Mouse (Mus musculus): ENCODE data around the gene Hist1h2ae.
"Not testable (repeated sequence)": the region's sequence is repeated elsewhere in the genome, so short reads cannot be mapped to it uniquely, and the experiment has no call there.

Gene Hist1h2ae

DNA sequence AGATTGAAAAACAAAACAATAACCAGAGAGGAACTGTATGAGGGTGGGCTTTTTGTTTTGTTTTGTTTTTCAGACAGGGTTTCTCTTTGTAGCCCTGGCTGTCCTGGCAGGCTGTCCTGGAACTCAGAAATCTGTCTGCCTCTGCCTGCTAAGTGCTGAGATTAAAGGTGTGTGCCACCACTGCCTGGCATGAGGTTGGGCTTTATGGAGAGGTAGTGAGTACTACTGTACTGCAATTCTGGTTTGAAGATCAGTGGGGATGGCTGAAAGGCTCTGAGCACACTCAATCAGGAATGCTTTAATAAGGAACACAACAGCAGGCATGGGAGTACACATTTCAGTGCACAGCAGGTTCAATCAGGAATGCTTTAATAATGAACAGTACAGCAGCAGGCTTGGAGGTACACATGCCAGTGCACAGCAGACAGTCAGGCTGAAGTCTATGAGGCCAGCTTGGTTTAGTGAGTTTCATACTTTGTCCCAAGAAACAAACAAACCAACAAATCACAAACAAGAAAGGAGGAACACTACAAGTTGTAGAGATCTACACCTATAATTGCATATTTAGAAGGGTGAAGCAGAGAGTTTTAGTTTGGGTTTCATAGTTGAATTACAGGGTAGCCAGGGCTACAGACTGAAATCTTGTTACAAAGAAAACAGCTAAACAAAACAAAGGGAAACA is 12.5 kb upstream of the Hist1h2ae start:
- no peak for DNase-seq (ENCODE audit: low read depth, low spot score)

DNA sequence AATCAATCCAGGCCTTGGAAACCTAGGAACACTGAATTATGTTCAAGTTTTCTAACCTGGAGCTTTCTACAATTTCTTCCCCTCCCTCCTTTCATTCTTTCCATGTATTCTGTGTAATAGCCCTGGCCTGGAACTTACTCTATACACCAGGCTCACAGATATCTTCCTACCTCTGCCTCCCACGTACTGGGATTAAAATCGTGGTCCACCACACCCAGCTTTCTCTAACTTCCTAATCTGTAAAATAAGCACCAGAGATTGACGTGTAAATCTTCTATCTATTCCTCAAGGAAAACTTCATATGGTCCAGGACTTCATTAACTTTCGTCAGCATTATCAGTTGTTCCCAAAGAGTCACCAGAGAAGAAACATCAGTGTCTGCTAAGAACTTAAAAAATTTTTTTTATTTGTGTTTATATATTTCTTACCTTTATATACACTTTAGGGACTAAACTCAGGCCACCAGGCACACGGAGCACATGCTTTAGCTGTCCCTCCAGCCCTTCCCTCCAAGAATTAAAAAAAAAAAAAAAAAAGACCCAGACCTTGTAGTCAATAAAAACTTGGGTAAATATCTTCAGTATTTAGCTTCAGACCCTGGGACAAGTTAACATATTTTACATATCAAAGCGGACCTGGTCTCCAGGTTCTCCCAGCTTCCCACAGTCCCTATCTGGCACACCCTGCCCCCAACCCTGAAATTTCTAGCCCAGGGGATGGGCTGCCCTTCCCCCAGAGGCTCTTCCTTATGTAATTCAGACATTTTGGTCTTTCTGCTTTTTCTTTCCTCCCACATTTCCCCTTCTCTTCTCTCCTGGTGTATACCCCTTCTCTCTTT is 11.4 kb upstream of the Hist1h2ae start:
- no peak for DNase-seq (ENCODE audit: low read depth, low spot score)

DNA sequence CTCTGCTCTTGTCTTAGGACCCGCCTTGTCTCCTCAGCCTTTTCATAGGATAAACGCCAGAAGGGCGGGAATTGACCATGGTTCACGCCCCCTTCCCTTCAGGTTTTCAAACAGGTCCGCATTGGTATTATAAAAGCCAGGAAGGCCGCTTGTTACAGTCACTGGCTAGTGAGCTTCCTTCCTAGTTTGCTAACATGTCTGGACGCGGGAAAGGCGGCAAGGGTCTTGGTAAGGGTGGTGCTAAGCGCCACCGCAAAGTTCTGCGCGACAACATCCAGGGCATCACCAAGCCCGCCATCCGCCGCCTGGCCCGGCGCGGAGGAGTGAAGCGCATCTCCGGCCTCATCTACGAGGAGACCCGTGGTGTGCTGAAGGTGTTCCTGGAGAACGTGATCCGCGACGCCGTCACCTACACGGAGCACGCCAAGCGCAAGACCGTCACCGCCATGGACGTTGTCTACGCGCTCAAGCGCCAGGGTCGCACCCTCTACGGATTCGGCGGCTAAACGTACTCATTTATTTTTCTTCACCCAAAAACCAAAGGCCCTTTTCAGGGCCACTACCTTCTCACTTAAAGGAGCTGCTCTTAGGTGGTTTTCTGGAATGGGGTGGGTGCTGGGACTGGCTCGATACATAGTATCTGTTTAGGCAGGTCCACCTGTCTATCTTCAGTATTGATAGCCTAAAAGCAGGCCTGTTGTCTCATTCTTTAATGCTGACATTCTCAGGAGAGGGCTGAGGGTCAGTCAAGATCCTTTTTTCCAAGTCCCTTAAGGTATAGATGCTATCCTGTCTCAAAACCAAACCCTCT is 10.6 kb upstream of the Hist1h2ae start, which contains the start of gene Hist1h4d:
Hist1h4d (plus strand) TSS at position 191 of the 811 bp plus-strand sequence.
- DNase-seq (ENCODE audit: low read depth, low spot score), result peak; percentile 97

- DNase-seq (ENCODE audit: low read depth, low spot score), result no peak
Observed at GRCm38 (mm10) chr13:23577835-23578234, 6.8 kb upstream of the Hist1h2ae start.

GRCm38 (mm10) chr13:23576906-23577639 is 6.1 kb upstream of the Hist1h2ae start:
- no peak for DNase-seq (ENCODE audit: low read depth, low spot score)

- DNase-seq (ENCODE audit: low read depth, low spot score), result no peak
Observed at GRCm38 (mm10) chr13:23576351-23576881, 5.4 kb upstream of the Hist1h2ae start.

DNA sequence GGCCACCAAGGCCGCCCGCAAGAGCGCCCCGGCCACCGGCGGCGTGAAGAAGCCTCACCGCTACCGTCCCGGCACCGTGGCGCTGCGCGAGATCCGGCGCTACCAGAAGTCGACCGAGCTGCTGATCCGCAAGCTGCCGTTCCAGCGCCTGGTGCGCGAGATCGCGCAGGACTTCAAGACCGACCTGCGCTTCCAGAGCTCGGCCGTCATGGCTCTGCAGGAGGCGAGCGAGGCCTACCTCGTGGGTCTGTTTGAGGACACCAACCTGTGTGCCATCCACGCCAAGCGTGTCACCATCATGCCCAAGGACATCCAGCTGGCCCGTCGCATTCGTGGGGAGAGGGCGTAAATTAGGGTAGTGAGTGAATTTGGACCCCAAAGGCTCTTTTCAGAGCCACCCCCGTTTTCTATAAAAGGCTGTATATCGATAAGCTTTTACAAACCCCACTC is 4.9 kb upstream of the Hist1h2ae start:
- not testable (repeated sequence) for DNase-seq (ENCODE audit: low read depth, low spot score)

- no peak for DNase-seq (ENCODE audit: low read depth, low spot score)
Observed at GRCm38 (mm10) chr13:23575271-23575851, 4.3 kb upstream of the Hist1h2ae start, which contains the start of gene Hist1h3d. Gene Hist1h3d, plus strand, starts transcription at chr13:23575763.

GRCm38 (mm10) chr13:23574546-23575170 is 3.6 kb upstream of the Hist1h2ae start:
- DNase-seq (ENCODE audit: low read depth, low spot score), result not testable (repeated sequence)

DNA sequence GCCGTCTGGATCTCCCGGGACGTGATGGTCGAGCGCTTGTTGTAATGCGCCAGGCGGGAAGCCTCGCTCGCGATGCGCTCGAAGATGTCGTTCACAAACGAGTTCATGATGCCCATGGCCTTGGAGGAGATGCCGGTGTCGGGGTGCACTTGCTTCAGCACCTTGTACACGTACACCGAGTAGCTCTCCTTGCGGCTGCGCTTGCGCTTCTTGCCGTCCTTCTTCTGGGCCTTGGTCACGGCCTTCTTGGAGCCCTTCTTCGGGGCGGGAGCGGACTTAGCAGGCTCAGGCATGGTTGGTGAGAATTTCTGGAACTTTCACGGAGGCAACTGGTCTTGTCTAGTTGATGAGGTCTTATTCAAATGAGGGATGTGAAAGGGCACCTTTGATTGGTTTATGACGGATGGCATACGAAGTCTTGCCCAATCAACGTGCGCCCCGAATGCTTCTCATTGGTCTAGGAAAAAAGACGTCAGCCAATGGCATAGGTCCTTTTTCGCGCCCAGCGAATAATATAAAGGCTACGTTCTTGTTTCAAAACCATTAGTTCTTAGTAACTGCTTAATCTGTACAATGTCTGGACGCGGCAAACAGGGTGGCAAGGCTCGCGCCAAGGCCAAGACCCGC is 3.0 kb upstream of the Hist1h2ae start, which contains the start of the genes Hist1h2bf and Hist1h2ad:
Hist1h2bf (minus strand) TSS at position 299 of the 627 bp plus-strand sequence.
Hist1h2ad (plus strand) TSS at position 484 of the 627 bp plus-strand sequence.
- DNase-seq (ENCODE audit: low read depth, low spot score), result peak; percentile 75

GRCm38 (mm10) chr13:23573034-23573897 is 2.2 kb upstream of the Hist1h2ae start:
- DNase-seq (ENCODE audit: low read depth, low spot score), result not testable (repeated sequence)

GRCm38 (mm10) chr13:23572218-23573033 is 1.4 kb upstream of the Hist1h2ae start:
- DNase-seq (ENCODE audit: low read depth, low spot score), result no peak

DNA sequence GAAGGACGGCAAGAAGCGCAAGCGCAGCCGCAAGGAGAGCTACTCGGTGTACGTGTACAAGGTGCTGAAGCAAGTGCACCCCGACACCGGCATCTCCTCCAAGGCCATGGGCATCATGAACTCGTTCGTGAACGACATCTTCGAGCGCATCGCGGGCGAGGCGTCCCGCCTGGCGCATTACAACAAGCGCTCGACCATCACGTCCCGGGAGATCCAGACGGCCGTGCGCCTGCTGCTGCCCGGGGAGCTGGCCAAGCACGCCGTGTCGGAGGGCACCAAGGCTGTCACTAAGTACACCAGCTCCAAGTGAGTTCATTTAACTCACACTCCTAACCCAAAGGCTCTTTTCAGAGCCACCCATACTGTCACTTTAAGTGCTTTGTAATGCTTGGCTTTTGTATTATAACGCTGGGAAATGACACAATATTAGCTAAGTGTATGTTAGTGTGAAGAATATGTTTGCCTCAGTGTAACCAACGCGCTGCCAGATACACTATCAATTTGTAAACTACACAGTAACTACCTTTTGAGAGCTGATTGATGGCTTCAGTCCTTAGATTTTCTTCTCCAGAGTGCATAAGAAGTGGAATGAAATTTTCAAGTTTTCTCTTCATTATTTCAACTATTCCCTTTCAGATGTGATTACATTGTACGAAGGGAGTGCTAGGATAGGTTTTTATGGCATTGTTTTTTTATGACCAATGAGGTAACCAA is 641 bp upstream of the Hist1h2ae start:
- DNase-seq (ENCODE audit: low read depth, low spot score), result not testable (repeated sequence)

DNA sequence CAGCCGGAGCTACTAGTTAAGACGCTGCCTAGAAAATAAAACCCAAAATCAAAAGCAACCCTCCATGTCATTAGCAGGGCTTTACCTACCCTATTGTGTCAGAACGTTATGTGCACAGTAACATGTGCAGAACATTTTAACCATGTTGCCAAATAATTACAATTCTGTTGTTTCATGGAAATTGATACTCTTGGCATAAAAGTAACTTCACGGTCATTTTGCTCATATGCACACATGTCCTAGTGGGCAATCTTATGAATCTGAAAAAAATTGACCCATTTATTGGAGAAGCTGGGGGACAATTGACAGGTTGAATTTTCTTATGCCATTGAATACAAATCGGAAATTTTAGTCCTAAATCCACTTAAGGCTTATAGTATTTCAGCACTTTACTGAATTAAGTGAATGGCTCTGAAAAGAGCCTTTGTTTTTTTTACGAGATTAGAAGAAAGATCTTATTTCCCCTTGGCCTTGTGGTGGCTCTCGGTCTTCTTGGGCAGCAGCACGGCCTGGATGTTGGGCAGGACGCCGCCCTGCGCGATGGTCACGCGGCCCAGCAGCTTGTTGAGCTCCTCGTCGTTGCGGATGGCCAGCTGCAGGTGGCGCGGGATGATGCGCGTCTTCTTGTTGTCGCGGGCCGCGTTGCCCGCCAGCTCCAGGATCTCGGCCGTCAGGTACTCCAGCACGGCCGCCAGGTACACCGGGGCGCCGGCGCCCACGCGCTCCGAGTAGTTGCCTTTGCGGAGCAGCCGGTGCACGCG is 579 bp downstream of the Hist1h2ae start:
- not testable (repeated sequence) for DNase-seq (ENCODE audit: low read depth, low spot score)

DNA sequence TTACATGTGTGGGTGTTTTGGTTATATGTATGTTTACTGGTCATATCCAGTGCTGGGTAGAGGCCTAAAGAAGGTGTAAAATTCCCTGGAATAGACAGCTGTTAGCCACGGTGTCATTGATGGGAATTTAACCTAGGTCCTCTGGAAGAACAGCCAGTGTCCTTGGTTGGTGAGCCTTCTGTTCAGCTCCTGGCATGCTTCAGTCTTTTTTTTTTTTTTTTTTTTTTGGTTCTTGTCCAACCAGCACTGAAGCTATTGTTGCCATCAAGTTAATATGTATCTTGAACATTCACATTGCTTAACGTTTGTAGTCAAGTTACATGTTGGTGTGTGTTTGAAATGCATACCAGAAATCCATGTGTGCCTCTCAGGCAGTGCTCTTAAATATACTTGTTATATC is 6.5 kb downstream of the Hist1h2ae start:
- no peak for DNase-seq (ENCODE audit: low read depth, low spot score)
